8 mouse cellular contexts compared by ENCODE assay signal in genomic region chr13:34132299-34132698, GRCm38 (mm10). TPM values are rescaled to one million over a fixed set of nuclear protein-coding genes. Genes with fewer than 3 reads are reported as not detected.
DNase-seq lines count a peak whose midpoint lies in the region; ATAC-seq and TF ChIP-seq lines count a peak whose summit lies in the region.

No protein-coding gene starts in this region.

- H3K27ac ChIP-seq in heart, embryonic 13.5 days (replicated peaks), result peak overlapping the region; percentile 94
- H3K27ac ChIP-seq in forebrain, postnatal 0 days (ENCODE audit: low read depth, low read length), result peak overlapping the region; percentile 100
- peak overlapping the region; percentile 100 for H3K27ac ChIP-seq in midbrain, embryonic 12.5 days (replicated peaks)

- peak overlapping the region; percentile 77 for H3K4me3 ChIP-seq in heart, embryonic 13.5 days
- H3K4me3 ChIP-seq in forebrain, postnatal 0 days (ENCODE audit: low read depth, low read length), result peak overlapping the region; percentile 90
- peak overlapping the region; percentile 89 for H3K4me3 ChIP-seq in midbrain, embryonic 12.5 days

- ATAC-seq in heart, embryonic 13.5 days (ENCODE audit: extremely low read depth, insufficient number of reproducible peaks, low FRiP score, low TSS enrichment), result no peak
- no peak for ATAC-seq in forebrain, postnatal 0 days
- no peak for ATAC-seq in midbrain, embryonic 12.5 days (ENCODE audit: low FRiP score, low read depth)

- H3K9me3 ChIP-seq in heart, embryonic 13.5 days, result no peaks in the 10 kb centered on the region
- no peaks in the 10 kb centered on the region for H3K9me3 ChIP-seq in forebrain, postnatal 0 days (ENCODE audit: low read length)
- H3K9me3 ChIP-seq in midbrain, embryonic 12.5 days, result no peaks in the 10 kb centered on the region

- H3K4me2 ChIP-seq in heart, embryonic 13.5 days, result peak overlapping the region; percentile 86
- peak overlapping the region; percentile 83 for H3K4me2 ChIP-seq in forebrain, postnatal 0 days (ENCODE audit: low read depth)
- peak overlapping the region; percentile 86 for H3K4me2 ChIP-seq in midbrain, embryonic 12.5 days (replicated peaks)

- H3K27me3 ChIP-seq in heart, embryonic 13.5 days (replicated peaks), result peaks cover 32% of the 10 kb centered on the region
- no peaks in the 10 kb centered on the region for H3K27me3 ChIP-seq in forebrain, postnatal 0 days (ENCODE audit: insufficient read depth, low read length)
- H3K27me3 ChIP-seq in midbrain, embryonic 12.5 days, result no peaks in the 10 kb centered on the region

- 4% methylated on average over 15 of the region's 15 CpGs for WGBS in heart, embryonic 13.5 days
- 1% methylated on average over 15 of the region's 15 CpGs for WGBS in forebrain, postnatal 0 days
- 1% methylated on average over 15 of the region's 15 CpGs for WGBS in midbrain, embryonic 12.5 days

- peaks cover 7% of the 10 kb centered on the region for H3K36me3 ChIP-seq in heart, embryonic 13.5 days
- H3K36me3 ChIP-seq in forebrain, postnatal 0 days (ENCODE audit: insufficient read depth), result no peaks in the 10 kb centered on the region
- peaks cover 12% of the 10 kb centered on the region for H3K36me3 ChIP-seq in midbrain, embryonic 12.5 days

- TF ChIP-seq CTCF in forebrain, postnatal 0 days (IDR thresholded peaks at IDR 0.05; ENCODE audit: low read depth), result no peak

- no peak for DNase-seq in heart, postnatal 4 days
- peak; percentile 17 for DNase-seq in Muller cell, postnatal 12 days (ENCODE audit: inconsistent ontology term)
- DNase-seq in forebrain, postnatal 0 days, result peak; percentile 78
- no peak for DNase-seq in right cerebral cortex, adult 18-20 months
- DNase-seq in testis, postnatal 14 days (ENCODE audit: low spot score), result no peak
- no peak for DNase-seq in adrenal gland, postnatal 4 days (ENCODE audit: low spot score in 2 of 2)

- H3K4me1 ChIP-seq in heart, embryonic 13.5 days, result peaks cover 46% of the 10 kb centered on the region
- peaks cover 30% of the 10 kb centered on the region for H3K4me1 ChIP-seq in forebrain, postnatal 0 days (ENCODE audit: insufficient read depth)
- peaks cover 43% of the 10 kb centered on the region for H3K4me1 ChIP-seq in midbrain, embryonic 12.5 days

- peak overlapping the region; percentile 87 for H3K9ac ChIP-seq in heart, embryonic 13.5 days
- H3K9ac ChIP-seq in forebrain, postnatal 0 days, result peak overlapping the region; percentile 100
- H3K9ac ChIP-seq in midbrain, embryonic 12.5 days (replicated peaks), result peak overlapping the region; percentile 97

RNA-seq across cellular contexts. Expression of gene Tubb2b, which starts 2.0 kb away (rescaled TPM):
- polyA plus RNA-seq in heart, embryonic 13.5 days (2015; fragmentation: Nextera tagmentation; extraction: Ambion mirVana), result 36.7 and 40.0 TPM in 2 replicates
- 100 to 1,000 TPM; 100 to 106 TPM for total RNA-seq in heart, postnatal 4 days (2021)
- total RNA-seq in forebrain, postnatal 0 days (2014; rRNA removed), result 5,538 and 5,638 TPM in 2 replicates
- polyA plus RNA-seq in forebrain, postnatal 0 days (2015; fragmentation: Nextera tagmentation; extraction: Ambion mirVana), result 1,072 and 1,153 TPM in 2 replicates
- polyA plus RNA-seq in midbrain, embryonic 12.5 days (2016; fragmentation: Nextera tagmentation; extraction: Ambion mirVana), result 380 and 432 TPM in 2 replicates
- 100 to 1,000 TPM in 1 of 2 experiments, 10 to 100 TPM in 1; 59.8 to 108 TPM for total RNA-seq in adrenal gland, postnatal 4 days (2021)

RNA-seq across cellular contexts. Expression of gene Psmg4, which starts 30.5 kb away (rescaled TPM):
- polyA plus RNA-seq in heart, embryonic 13.5 days (2015; fragmentation: Nextera tagmentation; extraction: Ambion mirVana), result 65.3 and 81.5 TPM in 2 replicates
- 10 to 100 TPM; 41.1 to 41.3 TPM for total RNA-seq in heart, postnatal 4 days (2021)
- total RNA-seq in forebrain, postnatal 0 days (2014; rRNA removed), result 56.6 and 108 TPM in 2 replicates
- polyA plus RNA-seq in forebrain, postnatal 0 days (2015; fragmentation: Nextera tagmentation; extraction: Ambion mirVana), result 99.0 and 150 TPM in 2 replicates
- polyA plus RNA-seq in midbrain, embryonic 12.5 days (2016; fragmentation: Nextera tagmentation; extraction: Ambion mirVana), result 109 and 118 TPM in 2 replicates
- 10 to 100 TPM; 45.2 to 50.0 TPM for total RNA-seq in adrenal gland, postnatal 4 days (2021)

RNA-seq across cellular contexts. Expression of gene Tubb2a, which starts 54.5 kb away (rescaled TPM):
- polyA plus RNA-seq in heart, embryonic 13.5 days (2015; fragmentation: Nextera tagmentation; extraction: Ambion mirVana), result 140 and 144 TPM in 2 replicates
- 100 to 1,000 TPM; 168 to 177 TPM for total RNA-seq in heart, postnatal 4 days (2021)
- 4,454 and 4,559 TPM in 2 replicates for total RNA-seq in forebrain, postnatal 0 days (2014; rRNA removed)
- 3,524 and 3,579 TPM in 2 replicates for polyA plus RNA-seq in forebrain, postnatal 0 days (2015; fragmentation: Nextera tagmentation; extraction: Ambion mirVana)
- polyA plus RNA-seq in midbrain, embryonic 12.5 days (2016; fragmentation: Nextera tagmentation; extraction: Ambion mirVana), result 609 and 668 TPM in 2 replicates
- total RNA-seq in adrenal gland, postnatal 4 days (2021), result 100 to 1,000 TPM in 1 of 2 experiments, 10 to 100 TPM in 1; 98.3 to 122 TPM

Comparison
In these comparisons a context has a peak if more than half of its experiments do, and no peak if none do; other contexts are left out.
1. DNase-seq: peak in Muller cell, postnatal 12 days (single experiment) and forebrain, postnatal 0 days (single experiment); none in heart, postnatal 4 days (single experiment), right cerebral cortex, adult 18-20 months (single experiment), testis, postnatal 14 days (single experiment) and adrenal gland, postnatal 4 days (0 of 2).
2. RNA of gene Tubb2b, which starts 2.0 kb away (total RNA-seq): 5,538 to 5,638 TPM in forebrain, postnatal 0 days; 59.8 to 108 TPM in adrenal gland, postnatal 4 days and 100 to 106 TPM in heart, postnatal 4 days; every median in the first group is over 10 times any median in the second.
3. RNA of gene Tubb2a, which starts 54.5 kb away (total RNA-seq): 4,454 to 4,559 TPM in forebrain, postnatal 0 days; 168 to 177 TPM in heart, postnatal 4 days and 98.3 to 122 TPM in adrenal gland, postnatal 4 days; every median in the first group is over 10 times any median in the second.
4. Peak in every context shown above with its lines, with median percentiles within 50 percentile points of each other: H3K27ac ChIP-seq, H3K4me2 ChIP-seq, H3K4me3 ChIP-seq and H3K9ac ChIP-seq.